Mouse (Mus musculus): ENCODE results near the gene Cap2.

GRCm38 (mm10) chr13:46525295-46526255, 23.9 kb downstream of the Cap2 start:
- TF ChIP-seq CTCF (IDR thresholded peaks at IDR 0.05; ENCODE audit: extremely low read depth, insufficient read depth, insufficient read length, insufficient replicate concordance), result no peak
- TF ChIP-seq POLR2A (IDR thresholded peaks at IDR 0.05; ENCODE audit: low read depth, low read length), result no peak
